Mouse (Mus musculus): ENCODE data around the gene Asic2. TPM values are rescaled to one million over a fixed set of nuclear protein-coding genes. Genes with fewer than 3 reads are reported as not detected.

Gene Asic2
- polyA plus RNA-seq, 1 experiment, result not detected

DNA sequence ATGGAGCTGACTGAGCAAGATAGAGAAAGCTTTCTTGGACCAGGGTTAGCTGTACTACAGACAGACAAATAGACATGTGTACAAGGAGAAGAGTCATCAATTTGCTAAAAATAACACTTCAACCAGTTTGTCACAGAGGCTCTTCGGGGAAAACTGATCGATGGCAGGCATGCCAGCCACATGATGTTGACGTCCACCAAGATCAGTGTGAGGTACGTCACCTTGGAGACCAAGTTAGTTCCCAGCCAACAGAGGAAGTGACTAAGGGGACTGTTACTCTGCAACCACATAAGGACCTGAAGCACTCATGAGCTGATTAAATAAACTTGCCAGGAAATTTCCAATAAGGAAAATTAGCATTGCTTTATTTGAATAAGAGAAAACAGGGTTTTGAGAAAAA, 557.0 kb downstream of the Asic2 start:
- Histone ChIP-seq H3K9me3 (ENCODE audit: control insufficient read depth, low read length) (no peaks in the 10 kb centered on the region), H3K4me1 (ENCODE audit: control insufficient read depth) (no peaks in the 10 kb centered on the region), H3K36me3 (ENCODE audit: control insufficient read depth) (no peaks in the 10 kb centered on the region), H3K4me3 (replicated peaks) (no peak overlapping the region), H3K27me3 (ENCODE audit: control insufficient read depth) (no peaks in the 10 kb centered on the region)
- TF ChIP-seq GATA1 (IDR thresholded peaks at IDR 0.05; ENCODE audit: low read length) (no peak), TAL1 (IDR thresholded peaks at IDR 0.05; ENCODE audit: low read length) (no peak)

- Histone ChIP-seq H3K36me3 (ENCODE audit: control insufficient read depth) (no peaks in the 10 kb centered on the region), H3K9me3 (ENCODE audit: control insufficient read depth, low read length) (peaks cover 3% of the 10 kb centered on the region; the same call in 1 of the 2 replicates), H3K4me1 (ENCODE audit: control insufficient read depth) (no peaks in the 10 kb centered on the region), H3K4me3 (replicated peaks) (no peak overlapping the region), H3K27me3 (ENCODE audit: control insufficient read depth) (no peaks in the 10 kb centered on the region)
- no peak for TF ChIP-seq GATA1 (IDR thresholded peaks at IDR 0.05; ENCODE audit: low read length)
- no peak for TF ChIP-seq TAL1 (IDR thresholded peaks at IDR 0.05; ENCODE audit: low read length)
Observed at GRCm38 (mm10) chr11:81405951-81406350, 562.3 kb downstream of the Asic2 start.

DNA sequence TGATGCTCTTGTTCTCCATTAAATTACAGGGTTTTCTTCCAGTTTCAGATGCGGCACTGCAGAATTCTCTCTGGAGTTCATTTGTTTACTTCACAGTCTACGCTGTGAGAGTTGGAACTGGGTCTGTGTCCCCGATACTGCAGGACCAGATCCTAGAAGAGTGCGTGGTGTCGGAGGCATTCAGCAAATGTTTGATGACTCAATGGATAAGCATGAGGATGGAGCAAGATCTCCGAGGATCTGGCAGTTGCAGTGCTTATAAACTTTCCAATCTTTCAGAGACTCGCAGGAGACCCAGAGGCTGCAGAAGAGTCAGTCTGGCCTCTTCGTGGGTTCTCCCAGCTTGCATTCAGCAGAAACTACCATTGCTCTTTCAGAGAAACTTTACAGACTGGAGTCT, 566.0 kb downstream of the Asic2 start:
- no peaks in the 10 kb centered on the region for H3K36me3 ChIP-seq (ENCODE audit: control insufficient read depth)
- H3K4me3 ChIP-seq (replicated peaks), result no peak overlapping the region
- H3K4me1 ChIP-seq (ENCODE audit: control insufficient read depth), result no peaks in the 10 kb centered on the region
- H3K27me3 ChIP-seq (ENCODE audit: control insufficient read depth), result no peaks in the 10 kb centered on the region
- peaks cover 3% of the 10 kb centered on the region; the same call in 1 of the 2 replicates for H3K9me3 ChIP-seq (ENCODE audit: control insufficient read depth, low read length)
- TF ChIP-seq GATA1 (IDR thresholded peaks at IDR 0.05; ENCODE audit: low read length), result no peak
- TF ChIP-seq TAL1 (IDR thresholded peaks at IDR 0.05; ENCODE audit: low read length), result no peak

DNA sequence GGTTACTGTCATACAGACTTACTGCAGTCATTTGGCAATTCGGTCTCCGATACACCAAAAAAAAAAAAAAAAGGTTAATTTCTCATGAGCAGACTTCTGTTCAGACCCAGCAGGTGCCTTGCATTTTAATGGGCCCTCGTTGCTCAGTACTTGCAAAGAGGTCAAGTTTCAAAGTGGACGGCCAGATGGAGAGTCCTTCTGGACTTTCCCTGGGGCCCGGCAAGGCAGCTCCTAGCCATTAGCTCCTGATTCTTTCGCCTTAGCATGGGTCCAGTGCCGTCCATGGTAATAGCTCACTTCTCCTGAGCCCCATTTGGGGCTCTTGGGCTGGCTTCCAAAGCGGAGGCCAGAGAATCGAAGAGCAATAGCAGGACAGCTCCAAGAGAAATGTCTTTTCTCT, 575.4 kb downstream of the Asic2 start:
- peaks cover 6% of the 10 kb centered on the region for H3K9me3 ChIP-seq (ENCODE audit: control insufficient read depth, low read length)
- H3K4me3 ChIP-seq (replicated peaks), result no peak overlapping the region
- H3K4me1 ChIP-seq (ENCODE audit: control insufficient read depth), result no peaks in the 10 kb centered on the region
- no peaks in the 10 kb centered on the region for H3K27me3 ChIP-seq (ENCODE audit: control insufficient read depth)
- TF ChIP-seq GATA1 (IDR thresholded peaks at IDR 0.05; ENCODE audit: low read length) (no peak), TAL1 (IDR thresholded peaks at IDR 0.05; ENCODE audit: low read length) (no peak)
- H3K36me3 ChIP-seq (ENCODE audit: control insufficient read depth), result no peaks in the 10 kb centered on the region

DNA sequence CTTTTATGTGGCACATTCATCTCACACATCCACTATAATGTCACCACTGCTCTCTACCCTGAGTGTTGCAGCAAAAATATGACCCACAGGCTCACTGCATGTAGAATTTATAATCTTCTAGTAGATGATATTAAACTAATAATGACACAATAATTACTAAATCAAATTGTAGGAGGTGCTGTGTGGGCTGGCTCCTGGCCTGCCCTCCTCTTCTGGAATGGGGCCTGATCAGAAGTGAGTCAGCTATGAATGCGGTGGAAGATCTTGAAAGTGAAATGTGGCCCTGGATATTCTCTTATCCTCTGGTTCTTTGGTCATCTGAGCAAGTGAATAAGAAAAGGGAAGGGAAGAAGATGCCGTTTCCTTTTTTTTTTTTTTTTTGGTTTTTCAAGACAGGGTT, 582.1 kb downstream of the Asic2 start:
- H3K4me3 ChIP-seq (replicated peaks), result no peak overlapping the region
- H3K9me3 ChIP-seq (ENCODE audit: control insufficient read depth, low read length), result peaks cover 3% of the 10 kb centered on the region; the same call in 1 of the 2 replicates
- no peaks in the 10 kb centered on the region for H3K36me3 ChIP-seq (ENCODE audit: control insufficient read depth)
- no peaks in the 10 kb centered on the region for H3K4me1 ChIP-seq (ENCODE audit: control insufficient read depth)
- no peak for TF ChIP-seq GATA1 (IDR thresholded peaks at IDR 0.05; ENCODE audit: low read length)
- no peak for TF ChIP-seq TAL1 (IDR thresholded peaks at IDR 0.05; ENCODE audit: low read length)
- H3K27me3 ChIP-seq (ENCODE audit: control insufficient read depth), result no peaks in the 10 kb centered on the region

GRCm38 (mm10) chr11:81385547-81385946, 582.7 kb downstream of the Asic2 start:
- H3K9me3 ChIP-seq (ENCODE audit: control insufficient read depth, low read length), result peaks cover 3% of the 10 kb centered on the region; the same call in 1 of the 2 replicates
- H3K36me3 ChIP-seq (ENCODE audit: control insufficient read depth), result no peaks in the 10 kb centered on the region
- no peaks in the 10 kb centered on the region for H3K4me1 ChIP-seq (ENCODE audit: control insufficient read depth)
- H3K27me3 ChIP-seq (ENCODE audit: control insufficient read depth), result no peaks in the 10 kb centered on the region
- H3K4me3 ChIP-seq (replicated peaks), result no peak overlapping the region
- TF ChIP-seq TAL1 (IDR thresholded peaks at IDR 0.05; ENCODE audit: low read length) (no peak), GATA1 (IDR thresholded peaks at IDR 0.05; ENCODE audit: low read length) (no peak)

GRCm38 (mm10) chr11:81374841-81375240, 593.4 kb downstream of the Asic2 start:
- H3K4me3 ChIP-seq (replicated peaks), result no peak overlapping the region
- TF ChIP-seq GATA1 (IDR thresholded peaks at IDR 0.05; ENCODE audit: low read length), result no peak
- no peak for TF ChIP-seq TAL1 (IDR thresholded peaks at IDR 0.05; ENCODE audit: low read length)
- no peaks in the 10 kb centered on the region for H3K4me1 ChIP-seq (ENCODE audit: control insufficient read depth)
- H3K9me3 ChIP-seq (ENCODE audit: control insufficient read depth, low read length), result no peaks in the 10 kb centered on the region; the same call in 1 of the 2 replicates
- no peaks in the 10 kb centered on the region for H3K27me3 ChIP-seq (ENCODE audit: control insufficient read depth)
- no peaks in the 10 kb centered on the region for H3K36me3 ChIP-seq (ENCODE audit: control insufficient read depth)

DNA sequence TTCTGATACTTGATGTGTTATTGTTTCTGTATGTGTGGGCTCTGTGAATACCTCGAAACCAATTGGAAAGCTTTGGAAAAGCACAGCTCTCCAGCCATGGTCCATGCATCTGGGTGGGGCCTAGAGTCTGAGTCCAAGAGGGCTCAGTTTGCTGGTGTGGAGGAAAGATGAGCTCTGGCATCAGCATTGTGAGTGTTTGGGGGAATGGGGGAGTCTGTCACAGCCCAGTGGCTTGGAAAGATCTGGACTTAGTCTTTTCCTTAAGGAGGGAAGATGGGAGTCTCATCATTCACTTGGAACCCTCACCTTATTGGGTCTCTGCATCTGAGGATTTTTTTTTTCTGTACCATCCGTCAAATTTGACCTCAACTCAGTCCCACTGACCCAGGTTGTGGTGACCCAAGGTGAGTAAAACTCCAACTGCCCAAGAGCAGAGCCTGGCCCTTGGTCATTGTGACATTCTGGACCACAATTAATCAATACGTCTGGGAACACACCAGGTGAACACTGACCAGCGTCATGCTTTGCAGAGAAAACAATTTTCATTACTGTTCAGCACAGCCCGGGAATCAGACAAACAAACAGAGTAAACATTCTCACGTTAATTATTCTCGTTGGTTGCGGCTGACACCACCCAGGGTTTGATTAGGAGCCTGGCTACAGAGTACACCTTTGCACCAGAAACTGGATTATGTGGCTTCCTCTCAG, 594.1 kb downstream of the Asic2 start:
- no peak for TF ChIP-seq GATA1 (IDR thresholded peaks at IDR 0.05; ENCODE audit: low read length)
- TF ChIP-seq TAL1 (IDR thresholded peaks at IDR 0.05; ENCODE audit: low read length), result no peak
- Histone ChIP-seq H3K27me3 (ENCODE audit: control insufficient read depth) (no peaks in the 10 kb centered on the region), H3K36me3 (ENCODE audit: control insufficient read depth) (no peaks in the 10 kb centered on the region), H3K4me3 (replicated peaks) (no peak overlapping the region), H3K9me3 (ENCODE audit: control insufficient read depth, low read length) (no peaks in the 10 kb centered on the region), H3K4me1 (ENCODE audit: control insufficient read depth) (no peaks in the 10 kb centered on the region)

DNA sequence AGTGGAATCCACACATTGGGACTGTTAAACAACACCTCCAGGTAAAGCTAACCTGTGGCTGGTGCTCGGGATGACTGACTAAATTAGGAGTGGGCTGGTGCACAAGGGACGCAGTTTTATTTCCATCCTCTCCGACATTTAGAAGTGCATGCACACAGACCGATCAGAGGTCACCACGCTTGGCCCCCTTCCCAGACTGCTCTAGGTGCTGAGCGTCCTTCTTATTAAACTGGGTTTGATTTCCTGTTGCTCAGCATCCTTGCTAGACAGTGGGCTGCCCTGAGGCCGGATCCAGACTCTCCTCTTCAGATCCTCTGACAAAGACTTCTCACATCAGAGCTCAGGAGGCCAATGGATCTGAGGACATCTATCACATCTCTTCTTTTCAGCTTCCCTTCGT, 596.7 kb downstream of the Asic2 start:
- no peaks in the 10 kb centered on the region for H3K9me3 ChIP-seq (ENCODE audit: control insufficient read depth, low read length)
- H3K4me3 ChIP-seq (replicated peaks), result no peak overlapping the region
- no peaks in the 10 kb centered on the region for H3K27me3 ChIP-seq (ENCODE audit: control insufficient read depth)
- H3K36me3 ChIP-seq (ENCODE audit: control insufficient read depth), result no peaks in the 10 kb centered on the region
- TF ChIP-seq GATA1 (IDR thresholded peaks at IDR 0.05; ENCODE audit: low read length) (no peak), TAL1 (IDR thresholded peaks at IDR 0.05; ENCODE audit: low read length) (no peak)
- no peaks in the 10 kb centered on the region for H3K4me1 ChIP-seq (ENCODE audit: control insufficient read depth)

DNA sequence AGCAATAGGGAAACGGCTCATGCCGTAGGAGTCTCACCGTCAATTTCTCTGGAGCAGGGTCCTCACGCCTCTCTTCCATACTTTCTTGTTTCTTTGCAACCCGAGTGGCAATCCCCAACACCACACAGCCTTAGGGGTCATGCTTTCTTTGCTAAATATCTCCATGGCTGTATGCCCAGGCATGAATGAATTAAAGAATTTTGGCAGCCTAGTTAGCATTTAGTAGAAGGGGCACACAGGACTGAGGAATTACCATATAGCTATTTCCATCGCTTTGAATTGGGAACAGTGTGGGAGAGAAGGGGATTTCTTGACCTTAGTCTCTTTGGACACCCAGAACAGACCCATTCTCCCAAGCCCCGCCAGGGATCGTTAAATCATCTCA, 597.8 kb downstream of the Asic2 start:
- TF ChIP-seq TAL1 (IDR thresholded peaks at IDR 0.05; ENCODE audit: low read length), result no peak
- TF ChIP-seq GATA1 (IDR thresholded peaks at IDR 0.05; ENCODE audit: low read length), result no peak
- Histone ChIP-seq H3K27me3 (ENCODE audit: control insufficient read depth) (no peaks in the 10 kb centered on the region), H3K4me3 (replicated peaks) (no peak overlapping the region), H3K9me3 (ENCODE audit: control insufficient read depth, low read length) (no peaks in the 10 kb centered on the region; the same call in 1 of the 2 replicates), H3K4me1 (ENCODE audit: control insufficient read depth) (no peaks in the 10 kb centered on the region), H3K36me3 (ENCODE audit: control insufficient read depth) (no peaks in the 10 kb centered on the region)
